Mouse (Mus musculus) heart, embryonic 12.5 days (tissue): ENCODE measurements around the gene Med29. TPM values are rescaled to one million over a fixed set of nuclear protein-coding genes. Genes with fewer than 3 reads are reported as not detected.

Source experiments
- ATAC-seq: fragments of 200-750 bp; cut with Nextera tagmentation; 2 replicates; pipeline ENCODE4 v1.8.0; 2017; ENCODE audit warnings: moderate TSS enrichment, moderate library complexity; ENCODE audit not compliant: insufficient number of reproducible peaks, low FRiP score
- H3K27ac ChIP-seq: fragments of 300-500 bp; sonication (generic); 2 replicates; pipeline ENCODE4 v1.5.1; 2016; ENCODE audit warnings: mild to moderate bottlenecking, moderate library complexity; ENCODE audit not compliant: poor library complexity, severe bottlenecking
- H3K27me3 ChIP-seq: fragments of 300-500 bp; sonication (generic); replicated peaks from 2 replicates; pipeline ENCODE4 v1.6.1; 2016; ENCODE audit warnings: mild to moderate bottlenecking, moderate library complexity
- H3K36me3 ChIP-seq: fragments of 300-500 bp; sonication (generic); 2 replicates; pipeline ENCODE4 v1.6.1; 2016; ENCODE audit warnings: mild to moderate bottlenecking, moderate library complexity
- H3K4me1 ChIP-seq: fragments of 300-500 bp; sonication (generic); replicated peaks from 2 replicates; pipeline ENCODE4 v1.6.1; 2016; ENCODE audit warnings: mild to moderate bottlenecking
- H3K4me2 ChIP-seq: fragments of 300-500 bp; sonication (generic); 2 replicates; pipeline ENCODE4 v1.6.1; 2016; ENCODE audit warnings: mild to moderate bottlenecking, moderate library complexity
- H3K4me3 ChIP-seq: fragments of 300-500 bp; sonication (generic); 2 replicates; pipeline ENCODE4 v1.5.1; 2016; ENCODE audit warnings: mild to moderate bottlenecking
- H3K9ac ChIP-seq: fragments of 300-500 bp; sonication (generic); 2 replicates; pipeline ENCODE4 v1.6.1; 2016; ENCODE audit warnings: mild to moderate bottlenecking, moderate library complexity
- H3K9me3 ChIP-seq: fragments of 300-500 bp; sonication (generic); replicated peaks from 2 replicates; pipeline ENCODE4 v1.6.1; 2016; ENCODE audit warnings: mild to moderate bottlenecking, moderate library complexity
- WGBS: fragments of 180-500 bp; shearing (Covaris S2); methylation state at CpG from one replicate; pipeline ENCODE4 v1.1.7; 2016; 5-methylcytosine and 5-hydroxymethylcytosine counted together
- polyA plus RNA-seq: library from polyadenylated mRNA; unstranded; fragments of >200 nt; fragmentation: Nextera tagmentation; extraction: Ambion mirVana; gene quantifications from 2 replicates; pipeline ENCODE4 v1.2.1, GENCODE M21; 2016

Gene Med29
- polyA plus RNA-seq, result 45.4 and 46.5 TPM in 2 replicates

- H3K9me3 ChIP-seq, result no peaks in the 10 kb centered on the region
- H3K4me1 ChIP-seq, result peaks cover 20% of the 10 kb centered on the region
- no peaks in the 10 kb centered on the region for H3K27me3 ChIP-seq
- under 1% methylated on average over 58 of the region's 58 CpGs for WGBS
- H3K4me2 ChIP-seq, result peak within 1 kb of the TSS; percentile 98
- peak within 1 kb of the TSS; percentile 92 for H3K4me3 ChIP-seq
- peak within 1 kb of the TSS; percentile 93 for H3K9ac ChIP-seq
- ATAC-seq, result peak; percentile 97
- H3K27ac ChIP-seq, result peak within 1 kb of the TSS; percentile 68
- H3K36me3 ChIP-seq, result peaks cover 61% of the 10 kb centered on the region
Observed at GRCm38 (mm10) chr7:28392429-28393271, at the start of gene Med29, which contains the start of gene Paf1. TSS of gene Med29 (minus strand) at chr7:28392708. TSS of gene Paf1 (plus strand) at chr7:28392951.

- H3K27me3 ChIP-seq, result peaks cover 5% of the 10 kb centered on the region; the same call in 1 of the 2 replicates
- H3K4me2 ChIP-seq, result no peak overlapping the region
- ATAC-seq, result no peak
- no peak overlapping the region for H3K27ac ChIP-seq
- H3K9me3 ChIP-seq, result no peaks in the 10 kb centered on the region
- no peak overlapping the region for H3K9ac ChIP-seq
- H3K4me1 ChIP-seq, result peaks cover 4% of the 10 kb centered on the region; the same call in 1 of the 2 replicates
- no peaks in the 10 kb centered on the region for H3K36me3 ChIP-seq
- H3K4me3 ChIP-seq, result no peak overlapping the region
- WGBS, result 80% methylated on average over 13 of the region's 14 CpGs
Observed at GRCm38 (mm10) chr7:28441776-28442485, 49.4 kb upstream of the Med29 start.

- Histone ChIP-seq H3K9me3 (no peaks in the 10 kb centered on the region), H3K27ac (0 out of 2 replicates have a peak overlapping the region, but pooled peaks have one; percentile 18), H3K4me2 (no peak overlapping the region), H3K36me3 (no peaks in the 10 kb centered on the region), H3K4me1 (peaks cover 4% of the 10 kb centered on the region; the same call in 1 of the 2 replicates), H3K4me3 (no peak overlapping the region), H3K9ac (no peak overlapping the region), H3K27me3 (peaks cover 2% of the 10 kb centered on the region; the same call in 1 of the 2 replicates)
- no peak for ATAC-seq
- WGBS, result 38% methylated on average over 2 of the region's 2 CpGs
Observed at GRCm38 (mm10) chr7:28440739-28441138, 48.2 kb upstream of the Med29 start.

GRCm38 (mm10) chr7:28438771-28439170 lies 46.3 kb upstream of the Med29 start:
- Histone ChIP-seq H3K27ac (no peak overlapping the region), H3K9ac (no peak overlapping the region), H3K4me3 (no peak overlapping the region), H3K4me1 (peaks cover 20% of the 10 kb centered on the region), H3K27me3 (no peaks in the 10 kb centered on the region), H3K9me3 (no peaks in the 10 kb centered on the region), H3K36me3 (no peaks in the 10 kb centered on the region), H3K4me2 (no peak overlapping the region)
- ATAC-seq, result no peak
- 78% methylated on average over 2 of the region's 2 CpGs for whole genome bisulfite sequencing

- H3K27me3 ChIP-seq, result no peaks in the 10 kb centered on the region
- H3K4me3 ChIP-seq, result no peak overlapping the region
- H3K9me3 ChIP-seq, result no peaks in the 10 kb centered on the region
- H3K9ac ChIP-seq, result no peak overlapping the region
- ATAC-seq, result no peak
- H3K4me1 ChIP-seq, result peaks cover 28% of the 10 kb centered on the region
- H3K27ac ChIP-seq, result no peak overlapping the region
- peaks cover 5% of the 10 kb centered on the region; the same call in 1 of the 2 replicates for H3K36me3 ChIP-seq
- H3K4me2 ChIP-seq, result no peak overlapping the region
Observed at GRCm38 (mm10) chr7:28437964-28438363, 45.5 kb upstream of the Med29 start.

GRCm38 (mm10) chr7:28436932-28437570 lies 44.5 kb upstream of the Med29 start, which contains the start of gene Gmfg:
TSS of gene Gmfg (plus strand) at chr7:28437447.
- WGBS, result 3% methylated on average over 16 of the region's 16 CpGs
- peak; percentile 45 for ATAC-seq
- H3K4me2 ChIP-seq, result peak within 1 kb of the TSS; percentile 76

GRCm38 (mm10) chr7:28436271-28436904 lies 43.9 kb upstream of the Med29 start:
- Histone ChIP-seq H3K27ac (peak overlapping the region; percentile 40), H3K4me2 (peak overlapping the region; percentile 85), H3K4me3 (peak overlapping the region; percentile 97), H3K9me3 (no peaks in the 10 kb centered on the region), H3K9ac (peak overlapping the region; percentile 100), H3K36me3 (peaks cover 6% of the 10 kb centered on the region; the same call in 1 of the 2 replicates), H3K4me1 (peaks cover 41% of the 10 kb centered on the region), H3K27me3 (no peaks in the 10 kb centered on the region)
- ATAC-seq, result peak; percentile 99
- WGBS, result under 1% methylated on average over 54 of the region's 64 CpGs

More at GRCm38 (mm10) chr7:28436932-28437570, 44.5 kb upstream of the Med29 start, which contains the start of gene Gmfg:
- Histone ChIP-seq H3K27ac (peak within 1 kb of the TSS; percentile 40), H3K9me3 (no peaks in the 10 kb centered on the region), H3K36me3 (peaks cover 5% of the 10 kb centered on the region; the same call in 1 of the 2 replicates), H3K4me3 (peak within 1 kb of the TSS; percentile 97), H3K4me1 (peaks cover 38% of the 10 kb centered on the region), H3K27me3 (no peaks in the 10 kb centered on the region), H3K9ac (peak within 1 kb of the TSS; percentile 65)

GRCm38 (mm10) chr7:28435660-28436259 lies 43.3 kb upstream of the Med29 start:
- Histone ChIP-seq H3K4me1 (peaks cover 41% of the 10 kb centered on the region), H3K4me3 (peak overlapping the region; percentile 97), H3K4me2 (peak overlapping the region; percentile 85), H3K36me3 (peaks cover 9% of the 10 kb centered on the region; the same call in 1 of the 2 replicates), H3K27ac (no peak overlapping the region), H3K27me3 (no peaks in the 10 kb centered on the region), H3K9me3 (no peaks in the 10 kb centered on the region), H3K9ac (peak overlapping the region; percentile 100)
- WGBS, result 9% methylated on average over 51 of the region's 70 CpGs
- peak; percentile 20; the same call in 1 of the 2 replicates for ATAC-seq

GRCm38 (mm10) chr7:28432252-28432651 lies 39.7 kb upstream of the Med29 start:
- no peaks in the 10 kb centered on the region for H3K9me3 ChIP-seq
- WGBS, result 78% methylated on average over 2 of the region's 2 CpGs
- H3K27me3 ChIP-seq, result no peaks in the 10 kb centered on the region
- H3K4me2 ChIP-seq, result no peak overlapping the region
- no peak overlapping the region for H3K9ac ChIP-seq
- H3K4me3 ChIP-seq, result no peak overlapping the region
- H3K4me1 ChIP-seq, result peaks cover 48% of the 10 kb centered on the region
- ATAC-seq, result no peak
- peaks cover 9% of the 10 kb centered on the region; the same call in 1 of the 2 replicates for H3K36me3 ChIP-seq
- no peak overlapping the region for H3K27ac ChIP-seq

GRCm38 (mm10) chr7:28430512-28430911 lies 38.0 kb upstream of the Med29 start:
- H3K4me1 ChIP-seq, result peaks cover 46% of the 10 kb centered on the region
- H3K27me3 ChIP-seq, result no peaks in the 10 kb centered on the region
- ATAC-seq, result no peak
- no peak overlapping the region for H3K4me2 ChIP-seq
- H3K9ac ChIP-seq, result no peak overlapping the region
- WGBS, result 64% methylated on average over 1 of the region's 1 CpGs
- H3K9me3 ChIP-seq, result no peaks in the 10 kb centered on the region
- no peak overlapping the region for H3K27ac ChIP-seq
- no peak overlapping the region for H3K4me3 ChIP-seq
- peaks cover 9% of the 10 kb centered on the region; the same call in 1 of the 2 replicates for H3K36me3 ChIP-seq
